Mouse (Mus musculus): ENCODE data around the gene Cntnap3.

DNA sequence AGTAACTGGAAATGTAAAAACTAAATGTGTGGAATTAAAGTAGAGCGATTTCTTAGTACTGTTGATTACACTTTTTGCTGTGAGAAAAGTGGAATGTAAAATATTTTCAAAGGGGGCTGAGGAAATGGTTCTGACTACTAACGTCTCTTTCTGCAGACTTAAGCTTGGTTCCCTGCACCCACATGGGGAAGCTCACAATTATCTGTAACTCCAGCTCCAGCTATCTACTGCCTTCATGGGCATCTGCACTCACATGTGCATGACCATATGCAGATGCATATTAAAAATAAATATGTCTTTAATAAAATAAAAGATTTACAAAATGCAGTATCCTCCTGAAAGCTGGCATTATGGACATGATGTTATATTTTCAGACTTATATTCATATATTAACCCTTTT is 187.0 kb downstream of the Cntnap3 start:
- TF ChIP-seq CHD2 (IDR thresholded peaks at IDR 0.05; ENCODE audit: low read length): no peak
- no peak for TF ChIP-seq CTCF (IDR thresholded peaks at IDR 0.05 in 2 of 3, conservative IDR thresholded peaks at IDR 0.05 in 1 of 3; ENCODE audit: control insufficient read depth in 1 of 3, insufficient read depth in 1 of 3, low read depth in 2 of 3, low read length in 3 of 3, poor library complexity in 1 of 3, severe bottlenecking in 1 of 3)
- TF ChIP-seq MEF2A (IDR thresholded peaks at IDR 0.05; ENCODE audit: extremely low read depth, insufficient replicate concordance, low read depth, low read length, poor library complexity, severe bottlenecking): no peak
- no peak for TF ChIP-seq POLR2A (IDR thresholded peaks at IDR 0.05; ENCODE audit: control insufficient read depth in 1 of 2, insufficient read depth in 1 of 2, low read depth in 1 of 2, low read length in 2 of 2, poor library complexity in 1 of 2)
- TF ChIP-seq MAFK (IDR thresholded peaks at IDR 0.05; ENCODE audit: borderline replicate concordance, low read depth, low read length): no peak
- no peak for TF ChIP-seq ZKSCAN1 (IDR thresholded peaks at IDR 0.05; ENCODE audit: low read depth, low read length)
- TF ChIP-seq E2F4 (IDR thresholded peaks at IDR 0.05; ENCODE audit: borderline replicate concordance, low read depth, low read length): no peak

Measured in MEL (cell line).